Mouse (Mus musculus): ENCODE data around the gene Timm13. TPM values are rescaled to one million over a fixed set of nuclear protein-coding genes. Genes with fewer than 3 reads are reported as not detected.

Timm13 gene
- polyA plus RNA-seq, 1 experiment from 2014 or later, result 309 TPM

DNA sequence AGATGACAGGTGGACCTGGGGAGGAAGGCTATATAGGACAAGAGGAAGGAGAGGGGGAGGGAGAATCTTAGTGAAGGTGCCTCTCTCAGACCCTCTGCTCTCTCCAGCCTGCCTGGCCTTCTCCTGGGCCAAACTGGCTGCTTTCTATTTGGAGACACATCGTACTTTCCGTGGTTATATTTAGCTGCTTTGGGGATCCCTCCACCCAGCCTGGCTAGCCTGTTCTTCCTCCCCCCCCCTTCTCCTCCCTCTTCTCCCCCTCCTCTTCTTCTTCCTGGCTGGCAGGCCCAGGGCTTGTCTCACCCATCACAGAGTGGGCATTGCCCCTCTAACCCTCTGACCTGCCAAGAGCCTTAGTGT is 40.2 kb upstream of the Timm13 start:
- ATAC-seq (ENCODE audit: insufficient read depth, low FRiP score), result no peak

GRCm38 (mm10) chr10:80940320-80940987 is 39.7 kb upstream of the Timm13 start:
- WGBS, result 23% methylated on average over 8 of the region's 8 CpGs
- Histone ChIP-seq H3K27ac (ENCODE audit: low read length) (peak overlapping the region; percentile 91), H3K36me3 (ENCODE audit: control insufficient read depth, insufficient read depth, low read length) (no peaks in the 10 kb centered on the region), H3K9ac (ENCODE audit: low read length) (peak overlapping the region; percentile 65), H3K9me3 (replicated peaks; ENCODE audit: control insufficient read depth, low read length) (no peaks in the 10 kb centered on the region), H3K27me3 (ENCODE audit: control insufficient read depth, insufficient read depth, low read length) (no peaks in the 10 kb centered on the region), H3K4me1 (ENCODE audit: control insufficient read depth, insufficient read depth, low read length) (peaks cover 59% of the 10 kb centered on the region), H3K4me2 (ENCODE audit: low read depth, low read length) (peak overlapping the region; percentile 71), H3K4me3 (replicated peaks; ENCODE audit: low read length) (peak overlapping the region; percentile 40)
- ATAC-seq (ENCODE audit: insufficient read depth, low FRiP score), result peak; percentile 48; the same call in 1 of the 2 replicates

More for the DNA sequence above, 40.2 kb upstream of the Timm13 start:
- Histone ChIP-seq H3K27me3 (ENCODE audit: control insufficient read depth, insufficient read depth, low read length) (no peaks in the 10 kb centered on the region), H3K4me3 (replicated peaks; ENCODE audit: low read length) (no peak overlapping the region), H3K36me3 (ENCODE audit: control insufficient read depth, insufficient read depth, low read length) (no peaks in the 10 kb centered on the region), H3K9ac (ENCODE audit: low read length) (peak overlapping the region; percentile 65), H3K27ac (ENCODE audit: low read length) (peak overlapping the region; percentile 91), H3K9me3 (replicated peaks; ENCODE audit: control insufficient read depth, low read length) (no peaks in the 10 kb centered on the region), H3K4me2 (ENCODE audit: low read depth, low read length) (peak overlapping the region; percentile 71), H3K4me1 (ENCODE audit: control insufficient read depth, insufficient read depth, low read length) (peaks cover 54% of the 10 kb centered on the region)
- 8% methylated on average over 2 of the region's 2 CpGs for WGBS

- H3K9me3 ChIP-seq (replicated peaks; ENCODE audit: control insufficient read depth, low read length), result no peaks in the 10 kb centered on the region
- H3K9ac ChIP-seq (ENCODE audit: low read length), result peak overlapping the region; percentile 65
- peak; percentile 59; the same call in 1 of the 2 replicates for ATAC-seq (ENCODE audit: insufficient read depth, low FRiP score)
- 3% methylated on average over 28 of the region's 28 CpGs for WGBS
- H3K4me1 ChIP-seq (ENCODE audit: control insufficient read depth, insufficient read depth, low read length), result peaks cover 63% of the 10 kb centered on the region
- peak overlapping the region; percentile 40 for H3K4me3 ChIP-seq (replicated peaks; ENCODE audit: low read length)
- peak overlapping the region; percentile 71 for H3K4me2 ChIP-seq (ENCODE audit: low read depth, low read length)
- H3K27me3 ChIP-seq (ENCODE audit: control insufficient read depth, insufficient read depth, low read length), result no peaks in the 10 kb centered on the region
- H3K27ac ChIP-seq (ENCODE audit: low read length), result peak overlapping the region; percentile 91
- no peaks in the 10 kb centered on the region for H3K36me3 ChIP-seq (ENCODE audit: control insufficient read depth, insufficient read depth, low read length)
These were observed 38.9 kb upstream of the Timm13 start for GRCm38 (mm10) chr10:80939671-80940070.

DNA sequence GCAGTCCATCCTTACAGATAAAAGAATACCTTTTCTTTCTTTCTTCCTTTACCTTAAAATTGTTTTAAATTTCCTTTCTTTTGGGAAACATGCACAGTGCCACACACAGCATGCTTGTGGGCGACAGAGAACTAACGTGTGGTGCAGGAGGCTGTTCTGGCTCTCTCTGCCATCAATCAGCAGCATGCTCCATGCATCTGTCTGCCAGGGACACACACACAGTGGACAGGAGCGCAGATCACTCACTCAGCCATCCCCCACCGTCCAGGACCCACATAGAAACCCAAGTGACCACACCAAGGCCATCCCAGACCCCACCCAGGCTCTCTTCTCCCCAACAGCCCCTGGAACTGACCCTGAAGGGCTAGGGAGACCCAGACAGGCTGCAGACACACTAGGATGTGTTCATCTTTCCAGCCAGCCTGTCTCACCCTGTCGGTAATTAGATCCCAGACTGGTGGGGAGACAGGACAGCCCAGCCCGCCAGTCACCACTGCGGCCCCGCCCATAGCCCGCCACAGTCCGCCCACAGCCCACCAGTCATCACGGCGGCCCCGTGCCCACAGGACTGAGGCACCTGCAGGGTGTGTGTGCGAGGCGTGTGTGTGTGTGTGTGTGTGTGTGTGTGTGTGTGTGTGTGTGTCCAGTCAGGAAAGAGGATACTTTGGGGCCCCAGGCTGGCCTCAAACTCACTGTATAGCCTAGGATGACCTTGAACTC is 38.2 kb upstream of the Timm13 start:
- Histone ChIP-seq H3K27me3 (ENCODE audit: control insufficient read depth, insufficient read depth, low read length) (no peaks in the 10 kb centered on the region), H3K9me3 (replicated peaks; ENCODE audit: control insufficient read depth, low read length) (no peaks in the 10 kb centered on the region), H3K9ac (ENCODE audit: low read length) (peak overlapping the region; percentile 65), H3K36me3 (ENCODE audit: control insufficient read depth, insufficient read depth, low read length) (no peaks in the 10 kb centered on the region), H3K27ac (ENCODE audit: low read length) (peak overlapping the region; percentile 91), H3K4me1 (ENCODE audit: control insufficient read depth, insufficient read depth, low read length) (peaks cover 67% of the 10 kb centered on the region), H3K4me3 (replicated peaks; ENCODE audit: low read length) (peak overlapping the region; percentile 40), H3K4me2 (ENCODE audit: low read depth, low read length) (peak overlapping the region; percentile 71)
- peak; percentile 15; the same call in 1 of the 2 replicates for ATAC-seq (ENCODE audit: insufficient read depth, low FRiP score)
- 14% methylated on average over 15 of the region's 15 CpGs for WGBS

DNA sequence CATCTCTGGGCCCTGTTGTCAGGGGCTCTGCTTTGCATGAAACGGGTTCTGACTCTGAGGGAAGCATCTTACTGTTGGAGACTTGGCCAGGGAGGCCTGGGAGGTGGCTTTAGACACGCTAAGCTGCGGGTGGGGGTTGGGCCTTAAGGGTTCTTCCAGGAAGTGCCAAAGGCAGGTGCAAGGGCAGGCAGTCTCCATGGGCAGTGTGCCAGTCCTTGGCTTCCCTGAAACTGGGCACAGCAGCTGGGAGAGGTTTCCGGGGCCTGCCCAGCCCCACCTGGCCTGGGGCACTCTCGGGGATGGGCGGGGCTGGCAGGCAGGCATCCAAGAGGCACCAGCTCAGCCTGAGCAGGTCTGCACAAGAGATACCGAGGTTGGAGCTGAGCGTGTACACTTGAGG is 36.9 kb upstream of the Timm13 start:
- peak overlapping the region; percentile 65; the same call in 1 of the 2 replicates for H3K9ac ChIP-seq (ENCODE audit: low read length)
- H3K4me2 ChIP-seq (ENCODE audit: low read depth, low read length), result peak overlapping the region; percentile 67
- no peaks in the 10 kb centered on the region for H3K9me3 ChIP-seq (replicated peaks; ENCODE audit: control insufficient read depth, low read length)
- H3K36me3 ChIP-seq (ENCODE audit: control insufficient read depth, insufficient read depth, low read length), result no peaks in the 10 kb centered on the region
- 31% methylated on average over 8 of the region's 8 CpGs for WGBS
- no peaks in the 10 kb centered on the region for H3K27me3 ChIP-seq (ENCODE audit: control insufficient read depth, insufficient read depth, low read length)
- peak; percentile 34; the same call in 1 of the 2 replicates for ATAC-seq (ENCODE audit: insufficient read depth, low FRiP score)
- H3K27ac ChIP-seq (ENCODE audit: low read length), result peak overlapping the region; percentile 91
- peaks cover 77% of the 10 kb centered on the region for H3K4me1 ChIP-seq (ENCODE audit: control insufficient read depth, insufficient read depth, low read length)
- H3K4me3 ChIP-seq (replicated peaks; ENCODE audit: low read length), result no peak overlapping the region

GRCm38 (mm10) chr10:80936810-80937164 is 36.0 kb upstream of the Timm13 start:
- no peaks in the 10 kb centered on the region for H3K36me3 ChIP-seq (ENCODE audit: control insufficient read depth, insufficient read depth, low read length)
- H3K9ac ChIP-seq (ENCODE audit: low read length), result peak overlapping the region; percentile 72
- peak overlapping the region; percentile 67 for H3K4me2 ChIP-seq (ENCODE audit: low read depth, low read length)
- peaks cover 86% of the 10 kb centered on the region for H3K4me1 ChIP-seq (ENCODE audit: control insufficient read depth, insufficient read depth, low read length)
- H3K27me3 ChIP-seq (ENCODE audit: control insufficient read depth, insufficient read depth, low read length), result no peaks in the 10 kb centered on the region; the same call in 1 of the 2 replicates
- H3K9me3 ChIP-seq (replicated peaks; ENCODE audit: control insufficient read depth, low read length), result no peaks in the 10 kb centered on the region
- peak overlapping the region; percentile 41 for H3K4me3 ChIP-seq (replicated peaks; ENCODE audit: low read length)
- ATAC-seq (ENCODE audit: insufficient read depth, low FRiP score), result no peak
- WGBS, result 17% methylated on average over 6 of the region's 6 CpGs
- H3K27ac ChIP-seq (ENCODE audit: low read length), result peak overlapping the region; percentile 91

- Histone ChIP-seq H3K27me3 (ENCODE audit: control insufficient read depth, insufficient read depth, low read length) (peaks cover 2% of the 10 kb centered on the region; the same call in 1 of the 2 replicates), H3K9ac (ENCODE audit: low read length) (peak overlapping the region; percentile 72), H3K4me2 (ENCODE audit: low read depth, low read length) (peak overlapping the region; percentile 67), H3K36me3 (ENCODE audit: control insufficient read depth, insufficient read depth, low read length) (no peaks in the 10 kb centered on the region), H3K4me3 (replicated peaks; ENCODE audit: low read length) (peak overlapping the region; percentile 41), H3K9me3 (replicated peaks; ENCODE audit: control insufficient read depth, low read length) (no peaks in the 10 kb centered on the region), H3K27ac (ENCODE audit: low read length) (peak overlapping the region; percentile 91), H3K4me1 (ENCODE audit: control insufficient read depth, insufficient read depth, low read length) (peaks cover 91% of the 10 kb centered on the region)
- ATAC-seq (ENCODE audit: insufficient read depth, low FRiP score), result peak; percentile 29; the same call in 1 of the 2 replicates
- whole genome bisulfite sequencing, result 2% methylated on average over 35 of the region's 37 CpGs
These were observed 35.5 kb upstream of the Timm13 start for GRCm38 (mm10) chr10:80936135-80936809.

DNA sequence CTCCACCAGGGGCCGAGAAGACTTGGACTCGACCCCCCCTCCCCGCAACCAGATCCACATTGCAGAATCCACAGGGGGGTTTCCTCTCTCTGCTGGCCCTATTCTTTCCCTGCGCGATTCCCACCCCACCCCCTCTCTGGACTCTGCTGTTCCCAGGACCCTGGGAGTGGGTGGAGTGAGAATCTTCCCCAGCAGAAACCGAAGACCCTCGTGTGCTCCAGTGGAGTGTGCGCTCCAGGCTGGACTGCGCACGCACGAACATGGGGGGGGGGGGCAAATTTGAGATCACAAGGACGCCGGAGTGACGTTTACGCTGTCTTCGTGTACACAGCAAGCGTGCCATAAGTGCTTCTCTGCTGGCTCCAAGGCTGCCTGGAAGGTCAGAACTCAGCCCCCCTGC is 34.9 kb upstream of the Timm13 start:
- H3K4me2 ChIP-seq (ENCODE audit: low read depth, low read length), result peak overlapping the region; percentile 67
- H3K9ac ChIP-seq (ENCODE audit: low read length), result peak overlapping the region; percentile 72
- no peak for ATAC-seq (ENCODE audit: insufficient read depth, low FRiP score)
- 11% methylated on average over 17 of the region's 17 CpGs for WGBS
- H3K9me3 ChIP-seq (replicated peaks; ENCODE audit: control insufficient read depth, low read length), result no peaks in the 10 kb centered on the region
- H3K4me1 ChIP-seq (ENCODE audit: control insufficient read depth, insufficient read depth, low read length), result peaks cover 91% of the 10 kb centered on the region
- H3K4me3 ChIP-seq (replicated peaks; ENCODE audit: low read length), result peak overlapping the region; percentile 41
- peaks cover 3% of the 10 kb centered on the region; the same call in 1 of the 2 replicates for H3K27me3 ChIP-seq (ENCODE audit: control insufficient read depth, insufficient read depth, low read length)
- H3K36me3 ChIP-seq (ENCODE audit: control insufficient read depth, insufficient read depth, low read length), result no peaks in the 10 kb centered on the region
- peak overlapping the region; percentile 91 for H3K27ac ChIP-seq (ENCODE audit: low read length)

All from stomach, embryonic 16.5 days (tissue).